Mouse (Mus musculus) intestine, embryonic 16.5 days (tissue): Measurements from ENCODE around the gene Xrcc3. TPM values are rescaled to one million over a fixed set of nuclear protein-coding genes. Genes with fewer than 3 reads are reported as not detected.
A peak's percentile ranks its signal among the peaks of the same experiment; 100 is the strongest.

ENCODE experiments used
- ATAC-seq: fragments of 200-750 bp; cut with Nextera tagmentation; 2 replicates; pipeline ENCODE4 v1.8.0; 2017; ENCODE audit warnings: moderate TSS enrichment, moderate library complexity
- H3K27ac ChIP-seq: fragments of 300-500 bp; sonication (generic); 2 replicates; pipeline ENCODE4 v1.5.1; 2014; ENCODE audit warnings: mild to moderate bottlenecking, low read length
- H3K27me3 ChIP-seq: fragments of 300-500 bp; sonication (generic); replicated peaks from 2 replicates; pipeline ENCODE4 v1.6.1; 2014; ENCODE audit warnings: low read length, control low read depth, mixed read lengths; ENCODE audit not compliant: control insufficient read depth, insufficient read depth
- H3K36me3 ChIP-seq: fragments of 300-500 bp; sonication (generic); 2 replicates; pipeline ENCODE4 v1.6.1; 2014; ENCODE audit warnings: low read length, control low read depth; ENCODE audit not compliant: control insufficient read depth, insufficient read depth
- H3K4me1 ChIP-seq: fragments of 300-500 bp; sonication (generic); 2 replicates; pipeline ENCODE4 v1.6.1; 2014; ENCODE audit warnings: low read length, control low read depth, mixed read lengths; ENCODE audit not compliant: control insufficient read depth, insufficient read depth
- H3K4me2 ChIP-seq: fragments of 300-500 bp; sonication (generic); 2 replicates; pipeline ENCODE4 v1.6.1; 2014; ENCODE audit warnings: low read depth, low read length, control low read depth
- H3K4me3 ChIP-seq: fragments of 300-500 bp; sonication (generic); 2 replicates; pipeline ENCODE4 v1.5.1; 2014; ENCODE audit warnings: mild to moderate bottlenecking, low read length
- H3K9ac ChIP-seq: fragments of 300-500 bp; sonication (generic); 2 replicates; pipeline ENCODE4 v1.6.1; 2014; ENCODE audit warnings: low read depth, low read length
- H3K9me3 ChIP-seq: fragments of 300-500 bp; sonication (generic); 2 replicates; pipeline ENCODE4 v1.6.1; 2016; ENCODE audit warnings: low read length, control low read depth; ENCODE audit not compliant: control insufficient read depth
- WGBS: fragments of 180-500 bp; shearing (Covaris S2); extraction: QIAGEN DNeasy Blood & Tissue Kit; methylation state at CpG from one replicate; pipeline ENCODE4 v1.1.7; 2014; 5-methylcytosine and 5-hydroxymethylcytosine counted together
- polyA plus RNA-seq: library from polyadenylated mRNA; unstranded; fragments of >200 nt; fragmentation: Nextera tagmentation; extraction: Ambion mirVana; gene quantifications from 2 replicates; pipeline ENCODE4 v1.2.1, GENCODE M21; 2015

Gene Xrcc3
- polyA plus RNA-seq, 1 experiment from 2014 or later = 11.0 TPM

- Histone ChIP-seq H3K4me1 (peaks cover 50% of the 10 kb centered on the region), H3K27ac (peak overlapping the region; percentile 79), H3K27me3 (no peaks in the 10 kb centered on the region), H3K4me2 (no peak overlapping the region), H3K9me3 (no peaks in the 10 kb centered on the region), H3K36me3 (peaks cover 22% of the 10 kb centered on the region), H3K9ac (0 out of 2 replicates have a peak overlapping the region, but pooled peaks have one; percentile 3), H3K4me3 (no peak overlapping the region)
- ATAC-seq = no peak
- WGBS = 45% methylated on average over 7 of the region's 7 CpGs
Measured at GRCm38 (mm10) chr12:111820708-111821107, 7.0 kb upstream of the Xrcc3 start.

GRCm38 (mm10) chr12:111819936-111820335 lies 6.3 kb upstream of the Xrcc3 start:
- H3K27me3 ChIP-seq = no peaks in the 10 kb centered on the region
- peak overlapping the region; percentile 79; the same call in 1 of the 2 replicates for H3K27ac ChIP-seq
- peak overlapping the region; percentile 44 for H3K9ac ChIP-seq
- no peak for ATAC-seq
- H3K4me1 ChIP-seq = peaks cover 57% of the 10 kb centered on the region
- no peak overlapping the region for H3K4me3 ChIP-seq
- peaks cover 18% of the 10 kb centered on the region for H3K36me3 ChIP-seq
- 58% methylated on average over 8 of the region's 8 CpGs for WGBS
- H3K4me2 ChIP-seq = peak overlapping the region; percentile 17; the same call in 1 of the 2 replicates
- no peaks in the 10 kb centered on the region for H3K9me3 ChIP-seq

- ATAC-seq = no peak
- WGBS = 62% methylated on average over 8 of the region's 8 CpGs
- H3K4me3 ChIP-seq = peak overlapping the region; percentile 19; the same call in 1 of the 2 replicates
- no peaks in the 10 kb centered on the region for H3K27me3 ChIP-seq
- peaks cover 62% of the 10 kb centered on the region for H3K4me1 ChIP-seq
- H3K27ac ChIP-seq = peak overlapping the region; percentile 97
- H3K4me2 ChIP-seq = peak overlapping the region; percentile 17
- H3K9ac ChIP-seq = peak overlapping the region; percentile 30; the same call in 1 of the 2 replicates
- no peaks in the 10 kb centered on the region for H3K9me3 ChIP-seq
- H3K36me3 ChIP-seq = peaks cover 6% of the 10 kb centered on the region; the same call in 1 of the 2 replicates
Measured at GRCm38 (mm10) chr12:111817991-111818390, 4.3 kb upstream of the Xrcc3 start.

- Histone ChIP-seq H3K27ac (peak overlapping the region; percentile 97), H3K36me3 (peaks cover 3% of the 10 kb centered on the region; the same call in 1 of the 2 replicates), H3K4me2 (peak overlapping the region; percentile 72), H3K9me3 (no peaks in the 10 kb centered on the region), H3K27me3 (no peaks in the 10 kb centered on the region), H3K4me3 (peak overlapping the region; percentile 93), H3K9ac (peak overlapping the region; percentile 90), H3K4me1 (peaks cover 63% of the 10 kb centered on the region)
- ATAC-seq = peak; percentile 32
- 48% methylated on average over 9 of the region's 9 CpGs for WGBS
Measured at GRCm38 (mm10) chr12:111816967-111817366, 3.3 kb upstream of the Xrcc3 start.

- Histone ChIP-seq H3K9ac (peak overlapping the region; percentile 90), H3K27ac (peak overlapping the region; percentile 97), H3K27me3 (no peaks in the 10 kb centered on the region), H3K36me3 (peaks cover 3% of the 10 kb centered on the region; the same call in 1 of the 2 replicates), H3K9me3 (no peaks in the 10 kb centered on the region), H3K4me3 (peak overlapping the region; percentile 93), H3K4me2 (peak overlapping the region; percentile 72), H3K4me1 (peaks cover 62% of the 10 kb centered on the region)
- no peak for ATAC-seq
- WGBS = 42% methylated on average over 13 of the region's 13 CpGs
Measured at GRCm38 (mm10) chr12:111816528-111816927, 2.9 kb upstream of the Xrcc3 start.

GRCm38 (mm10) chr12:111814769-111815762 lies 1.4 kb upstream of the Xrcc3 start:
- Histone ChIP-seq H3K9ac (peak overlapping the region; percentile 90), H3K4me1 (peaks cover 54% of the 10 kb centered on the region), H3K9me3 (no peaks in the 10 kb centered on the region), H3K27ac (peak overlapping the region; percentile 97), H3K4me3 (peak overlapping the region; percentile 93), H3K4me2 (peak overlapping the region; percentile 72), H3K36me3 (no peaks in the 10 kb centered on the region), H3K27me3 (no peaks in the 10 kb centered on the region)
- ATAC-seq = peak; percentile 30
- 21% methylated on average over 19 of the region's 19 CpGs for WGBS

GRCm38 (mm10) chr12:111813111-111813765 lies 435 bp downstream of the Xrcc3 start:
- Histone ChIP-seq H3K4me1 (peaks cover 48% of the 10 kb centered on the region), H3K4me3 (peak overlapping the region; percentile 65), H3K27ac (peak overlapping the region; percentile 46; the same call in 1 of the 2 replicates), H3K27me3 (no peaks in the 10 kb centered on the region), H3K4me2 (peak overlapping the region; percentile 90), H3K9me3 (no peaks in the 10 kb centered on the region), H3K36me3 (no peaks in the 10 kb centered on the region), H3K9ac (peak overlapping the region; percentile 72)
- no peak for ATAC-seq
- 3% methylated on average over 27 of the region's 27 CpGs for WGBS

GRCm38 (mm10) chr12:111812611-111813010 lies 1.1 kb downstream of the Xrcc3 start:
- peak overlapping the region; percentile 90 for H3K4me2 ChIP-seq
- no peaks in the 10 kb centered on the region for H3K36me3 ChIP-seq
- no peaks in the 10 kb centered on the region for H3K27me3 ChIP-seq
- H3K9ac ChIP-seq = peak overlapping the region; percentile 72
- no peaks in the 10 kb centered on the region for H3K9me3 ChIP-seq
- ATAC-seq = no peak
- no peak overlapping the region for H3K27ac ChIP-seq
- H3K4me3 ChIP-seq = peak overlapping the region; percentile 65
- WGBS = 62% methylated on average over 12 of the region's 12 CpGs
- H3K4me1 ChIP-seq = peaks cover 45% of the 10 kb centered on the region

- Histone ChIP-seq H3K4me2 (no peak overlapping the region), H3K4me3 (no peak overlapping the region), H3K27ac (no peak overlapping the region), H3K9me3 (no peaks in the 10 kb centered on the region), H3K27me3 (no peaks in the 10 kb centered on the region), H3K4me1 (peaks cover 45% of the 10 kb centered on the region), H3K9ac (no peak overlapping the region), H3K36me3 (no peaks in the 10 kb centered on the region)
- WGBS = 89% methylated on average over 13 of the region's 13 CpGs
- no peak for ATAC-seq
Measured at GRCm38 (mm10) chr12:111812075-111812474, 1.6 kb downstream of the Xrcc3 start.
